Mouse (Mus musculus) megakaryocyte, embryonic 14.5 days (primary cell): ENCODE data around the gene H2-DMb2.

Experiments
- FLI1 ChIP-seq: IDR thresholded peaks from 2 replicates; pipeline ENCODE4 v1.6.1; 2012; ENCODE audit warnings: low read length, inconsistent platforms, mixed read lengths
- GATA1 ChIP-seq: IDR thresholded peaks from 3 replicates; pipeline ENCODE4 v1.6.1; 2012; ENCODE audit warnings: mixed read lengths, low read length, inconsistent platforms, borderline replicate concordance

DNA sequence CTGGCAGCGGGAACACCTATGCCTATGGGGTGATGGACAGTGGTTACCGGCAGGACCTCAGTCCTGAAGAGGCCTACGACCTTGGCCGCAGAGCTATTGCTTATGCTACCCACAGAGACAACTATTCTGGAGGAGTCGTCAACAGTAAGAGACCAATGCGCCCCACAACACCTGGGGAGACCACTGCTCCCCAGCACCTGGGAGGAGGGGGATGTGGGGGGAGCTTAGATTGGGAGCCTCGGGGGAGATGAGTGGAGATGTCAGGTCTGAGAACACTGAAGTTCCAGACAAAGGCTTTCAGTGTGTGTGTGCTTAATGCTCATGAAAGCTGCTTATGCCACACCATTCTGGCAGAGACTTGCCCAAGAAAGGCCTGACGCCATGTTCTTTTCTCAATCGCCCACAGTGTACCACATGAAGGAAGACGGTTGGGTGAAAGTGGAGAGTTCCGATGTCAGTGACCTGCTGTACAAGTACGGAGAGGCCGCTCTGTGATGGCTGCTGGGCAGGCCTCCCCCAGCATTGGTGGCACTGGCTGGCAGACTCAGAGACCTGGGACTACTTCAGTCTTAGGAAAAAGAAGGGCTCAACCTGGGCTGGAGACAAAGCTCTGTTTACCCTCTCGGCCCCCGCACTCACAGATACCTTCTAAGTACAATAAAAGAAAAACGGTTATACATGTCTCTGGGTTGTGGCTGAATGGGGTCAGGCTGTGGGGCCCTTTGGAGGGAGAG is 57.8 kb downstream of the H2-DMb2 start:
- TF ChIP-seq GATA1 (no peak), FLI1 (no peak)
